Mouse (Mus musculus) kidney, adult 18-20 months (tissue): ENCODE data around the gene Rassf5.
A peak's percentile ranks its signal among the peaks of the same experiment; 100 is the strongest.
"Not testable (repeated sequence)": the region's sequence is repeated elsewhere in the genome, so short reads cannot be mapped to it uniquely, and the experiment has no call there.

Source experiments
- DNase-seq: peaks from one replicate; pipeline ENCODE4 v3.0.0; 2021

The Rassf5 gene

GRCm38 (mm10) chr1:131252516-131253250 is 7.6 kb upstream of the Rassf5 start:
- not testable (repeated sequence) for DNase-seq

- peak; percentile 59 for DNase-seq
These were observed 1.7 kb upstream of the Rassf5 start for GRCm38 (mm10) chr1:131246433-131247395.

- DNase-seq: peak; percentile 65
These were observed 868 bp upstream of the Rassf5 start for GRCm38 (mm10) chr1:131245926-131246325.

- DNase-seq: no peak
These were observed 446 bp downstream of the Rassf5 start for GRCm38 (mm10) chr1:131244536-131245088.

GRCm38 (mm10) chr1:131242956-131243355 is 2.1 kb downstream of the Rassf5 start:
- peak; percentile 16 for DNase-seq

GRCm38 (mm10) chr1:131239576-131240193 is 5.4 kb downstream of the Rassf5 start:
- DNase-seq: no peak

GRCm38 (mm10) chr1:131238931-131239381 is 6.1 kb downstream of the Rassf5 start:
- peak; percentile 48 for DNase-seq

GRCm38 (mm10) chr1:131236077-131236476 is 9.0 kb downstream of the Rassf5 start:
- DNase-seq: no peak

GRCm38 (mm10) chr1:131233527-131233926 is 11.5 kb downstream of the Rassf5 start:
- no peak for DNase-seq

- no peak for DNase-seq
These were observed 16.4 kb downstream of the Rassf5 start for GRCm38 (mm10) chr1:131228659-131229058.

GRCm38 (mm10) chr1:131228225-131228624 is 16.8 kb downstream of the Rassf5 start:
- no peak for DNase-seq

- peak; percentile 27 for DNase-seq
These were observed 20.1 kb downstream of the Rassf5 start for GRCm38 (mm10) chr1:131224848-131225471.

GRCm38 (mm10) chr1:131223345-131223744 is 21.7 kb downstream of the Rassf5 start:
- DNase-seq: no peak

GRCm38 (mm10) chr1:131221822-131222590 is 23.1 kb downstream of the Rassf5 start:
- DNase-seq: no peak

GRCm38 (mm10) chr1:131218933-131219332 is 26.1 kb downstream of the Rassf5 start:
- DNase-seq: no peak

GRCm38 (mm10) chr1:131213361-131213760 is 31.7 kb downstream of the Rassf5 start:
- no peak for DNase-seq

GRCm38 (mm10) chr1:131212956-131213355 is 32.1 kb downstream of the Rassf5 start:
- DNase-seq: no peak

- DNase-seq: no peak
These were observed 33.4 kb downstream of the Rassf5 start for GRCm38 (mm10) chr1:131211655-131212054.

- DNase-seq: no peak
These were observed 35.1 kb downstream of the Rassf5 start for GRCm38 (mm10) chr1:131209971-131210426.

- DNase-seq: no peak
These were observed 36.3 kb downstream of the Rassf5 start for GRCm38 (mm10) chr1:131208800-131209199.

GRCm38 (mm10) chr1:131208081-131208480 is 37.0 kb downstream of the Rassf5 start:
- DNase-seq: no peak
